Mouse (Mus musculus) midbrain, embryonic 13.5 days (tissue): ENCODE data around the gene Prf1. TPM values are rescaled to one million over a fixed set of nuclear protein-coding genes. Genes with fewer than 3 reads are reported as not detected.

Source experiments
- ATAC-seq: fragments of 200-750 bp; cut with Nextera tagmentation; 2 replicates; pipeline ENCODE4 v1.8.0; 2017; ENCODE audit warnings: mild to moderate bottlenecking, moderate TSS enrichment, moderate library complexity
- H3K27ac ChIP-seq: fragments of 300-500 bp; sonication (generic); 2 replicates; pipeline ENCODE4 v1.5.1; 2015; ENCODE audit warnings: inconsistent platforms, mild to moderate bottlenecking, moderate library complexity
- H3K27me3 ChIP-seq: fragments of 300-500 bp; sonication (generic); 2 replicates; pipeline ENCODE4 v1.6.1; 2015; ENCODE audit warnings: mild to moderate bottlenecking, inconsistent platforms
- H3K36me3 ChIP-seq: fragments of 300-500 bp; sonication (generic); 2 replicates; pipeline ENCODE4 v1.6.1; 2015; ENCODE audit warnings: mild to moderate bottlenecking, inconsistent platforms
- H3K4me1 ChIP-seq: fragments of 300-500 bp; sonication (generic); replicated peaks from 2 replicates; pipeline ENCODE4 v1.6.1; 2015; ENCODE audit warnings: inconsistent platforms
- H3K4me2 ChIP-seq: fragments of 300-500 bp; sonication (generic); replicated peaks from 2 replicates; pipeline ENCODE4 v1.6.1; 2015; ENCODE audit warnings: moderate library complexity, mild to moderate bottlenecking, inconsistent platforms
- H3K4me3 ChIP-seq: fragments of 300-500 bp; sonication (generic); replicated peaks from 2 replicates; pipeline ENCODE4 v1.5.1; 2015; ENCODE audit warnings: mild to moderate bottlenecking, inconsistent platforms
- H3K9ac ChIP-seq: fragments of 300-500 bp; sonication (generic); replicated peaks from 2 replicates; pipeline ENCODE4 v1.6.1; 2015; ENCODE audit warnings: mild to moderate bottlenecking, inconsistent platforms
- H3K9me3 ChIP-seq: fragments of 300-500 bp; sonication (generic); 2 replicates; pipeline ENCODE4 v1.6.1; 2016; ENCODE audit warnings: mild to moderate bottlenecking, inconsistent platforms
- WGBS: fragments of 180-500 bp; shearing (Covaris S2); methylation state at CpG from one replicate; pipeline ENCODE4 v1.1.7; 2015; 5-methylcytosine and 5-hydroxymethylcytosine counted together
- polyA plus RNA-seq: library from polyadenylated mRNA; unstranded; fragments of >200 nt; fragmentation: Nextera tagmentation; extraction: Ambion mirVana; gene quantifications from 2 replicates; pipeline ENCODE4 v1.2.1, GENCODE M21; 2015

Prf1 gene
- polyA plus RNA-seq, 1 experiment from 2014 or later = not detected

GRCm38 (mm10) chr10:61294242-61294641 lies 3.4 kb upstream of the Prf1 start:
- Histone ChIP-seq H3K27me3 (no peaks in the 10 kb centered on the region), H3K27ac (no peak overlapping the region), H3K9ac (no peak overlapping the region), H3K4me2 (no peak overlapping the region), H3K4me3 (no peak overlapping the region), H3K4me1 (no peaks in the 10 kb centered on the region), H3K9me3 (no peaks in the 10 kb centered on the region), H3K36me3 (no peaks in the 10 kb centered on the region)
- ATAC-seq = no peak
- WGBS = 87% methylated on average over 8 of the region's 8 CpGs

DNA sequence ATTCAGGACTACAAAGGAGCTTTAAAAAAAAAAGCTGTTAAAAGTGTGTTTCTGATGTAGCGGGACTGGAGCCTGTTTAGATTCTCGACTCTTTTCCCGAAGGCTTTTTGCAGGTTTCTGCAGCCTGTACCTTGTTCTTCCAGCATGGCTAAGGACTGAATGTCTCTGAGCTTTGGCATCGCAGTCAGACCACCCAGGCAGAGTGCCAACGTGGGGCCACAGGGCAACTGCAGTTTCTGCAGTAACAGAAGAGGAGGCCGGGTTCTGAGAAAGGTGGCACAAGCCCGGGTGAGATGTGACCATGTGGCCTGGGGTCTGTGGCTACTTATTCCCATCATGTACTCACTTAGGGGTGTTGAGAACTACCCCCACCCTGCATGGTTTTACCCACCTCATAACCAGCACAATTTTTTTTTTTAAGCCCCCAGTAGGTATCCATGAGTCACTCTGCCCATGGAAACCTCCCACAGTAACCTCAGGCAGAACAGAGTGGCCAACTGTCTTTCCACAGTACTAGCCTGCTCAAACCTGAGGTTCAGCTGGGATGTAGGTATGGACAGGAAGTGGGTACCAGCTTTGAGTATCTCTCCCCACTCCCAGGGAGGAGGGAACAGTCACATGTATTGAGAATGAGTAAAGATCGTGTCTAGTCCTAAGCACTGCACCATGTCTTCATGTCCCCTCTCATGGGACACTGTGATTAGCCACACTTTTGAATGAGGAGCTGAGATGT lies 754 bp upstream of the Prf1 start:
- Histone ChIP-seq H3K36me3 (no peaks in the 10 kb centered on the region), H3K27ac (no peak overlapping the region), H3K4me2 (no peak overlapping the region), H3K9me3 (no peaks in the 10 kb centered on the region), H3K4me3 (no peak overlapping the region), H3K4me1 (no peaks in the 10 kb centered on the region), H3K27me3 (no peaks in the 10 kb centered on the region), H3K9ac (no peak overlapping the region)
- no peak for ATAC-seq
- 89% methylated on average over 8 of the region's 8 CpGs for WGBS

- Histone ChIP-seq H3K27me3 (no peaks in the 10 kb centered on the region), H3K4me2 (no peak overlapping the region), H3K36me3 (no peaks in the 10 kb centered on the region), H3K27ac (no peak overlapping the region), H3K4me3 (no peak overlapping the region), H3K9me3 (no peaks in the 10 kb centered on the region), H3K9ac (no peak overlapping the region), H3K4me1 (no peaks in the 10 kb centered on the region)
- WGBS = 86% methylated on average over 3 of the region's 3 CpGs
- ATAC-seq = no peak
Observed at GRCm38 (mm10) chr10:61300996-61301395, 3.4 kb downstream of the Prf1 start.

GRCm38 (mm10) chr10:61304046-61304445 lies 6.4 kb downstream of the Prf1 start:
- no peaks in the 10 kb centered on the region for H3K9me3 ChIP-seq
- 84% methylated on average over 6 of the region's 6 CpGs for WGBS
- H3K9ac ChIP-seq = no peak overlapping the region
- no peak overlapping the region for H3K27ac ChIP-seq
- no peak for ATAC-seq
- H3K27me3 ChIP-seq = no peaks in the 10 kb centered on the region
- H3K4me2 ChIP-seq = no peak overlapping the region
- H3K36me3 ChIP-seq = no peaks in the 10 kb centered on the region
- no peak overlapping the region for H3K4me3 ChIP-seq
- no peaks in the 10 kb centered on the region for H3K4me1 ChIP-seq

DNA sequence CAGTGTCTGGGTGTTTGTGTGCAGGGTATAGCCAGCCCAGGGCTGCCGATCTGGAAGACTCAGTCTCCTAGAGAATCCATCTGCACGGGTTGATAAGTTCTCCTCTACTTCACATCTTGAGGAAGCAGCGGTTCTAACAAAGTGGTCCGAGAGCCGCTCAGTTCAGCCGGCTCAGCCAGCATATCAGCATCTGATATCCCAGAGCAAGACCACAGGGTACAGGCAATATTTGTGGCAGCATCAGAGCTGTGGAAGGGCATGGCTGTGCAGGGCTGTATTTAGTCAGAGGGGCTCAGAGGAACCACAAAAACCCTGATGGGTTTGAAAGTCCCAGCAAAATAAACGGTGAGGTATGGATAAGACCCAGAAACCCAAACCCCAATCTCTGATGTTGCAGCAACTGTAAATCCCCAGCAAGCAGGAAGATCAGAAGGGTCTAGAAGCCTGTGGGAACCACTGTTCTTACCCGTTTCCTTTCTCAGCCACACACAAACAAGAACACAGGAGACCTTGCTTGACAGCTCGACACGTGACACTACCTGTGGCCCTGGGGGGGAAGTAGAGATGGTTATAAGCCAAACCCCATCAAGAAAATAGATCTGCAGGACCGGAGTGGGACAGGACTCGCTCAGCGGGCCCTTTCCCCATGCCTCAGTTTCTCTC lies 8.4 kb downstream of the Prf1 start:
- Histone ChIP-seq H3K9ac (no peak overlapping the region), H3K27ac (no peak overlapping the region), H3K27me3 (no peaks in the 10 kb centered on the region), H3K36me3 (no peaks in the 10 kb centered on the region), H3K9me3 (no peaks in the 10 kb centered on the region), H3K4me1 (no peaks in the 10 kb centered on the region), H3K4me3 (no peak overlapping the region), H3K4me2 (no peak overlapping the region)
- WGBS = 86% methylated on average over 13 of the region's 13 CpGs
- ATAC-seq = no peak

DNA sequence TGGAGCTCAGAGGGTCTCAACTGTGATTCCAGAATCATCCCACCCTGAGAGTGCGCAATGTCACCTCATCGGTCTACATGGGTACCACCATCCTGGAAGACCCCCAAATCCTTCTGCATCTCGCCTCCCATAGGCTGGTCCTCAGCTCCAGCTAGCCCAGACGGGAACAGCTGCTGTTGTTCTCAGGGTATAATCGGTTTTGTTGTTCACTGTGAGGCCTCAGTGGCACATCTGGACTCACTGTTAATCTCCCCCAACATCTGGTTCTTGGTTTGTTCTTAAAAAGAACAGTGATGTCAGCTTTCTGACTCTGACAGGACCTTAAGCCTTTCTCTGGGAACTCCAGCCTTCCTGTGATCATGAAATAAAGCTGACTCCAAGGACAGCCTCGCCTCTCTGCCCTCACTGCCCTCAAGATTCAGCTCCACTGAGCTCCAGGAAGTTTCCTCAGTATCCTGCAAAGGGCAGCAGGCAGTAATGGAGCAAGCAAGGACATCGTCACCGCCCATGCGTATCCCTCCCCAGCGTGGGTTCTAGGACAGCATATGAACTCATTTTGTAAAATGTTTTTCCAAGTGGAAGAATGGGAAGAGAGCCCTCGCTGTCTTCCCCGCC lies 11.2 kb downstream of the Prf1 start:
- Histone ChIP-seq H3K9me3 (no peaks in the 10 kb centered on the region), H3K27me3 (no peaks in the 10 kb centered on the region), H3K4me3 (no peak overlapping the region), H3K36me3 (no peaks in the 10 kb centered on the region), H3K9ac (no peak overlapping the region), H3K4me2 (no peak overlapping the region), H3K27ac (no peak overlapping the region), H3K4me1 (no peaks in the 10 kb centered on the region)
- WGBS = 59% methylated on average over 12 of the region's 12 CpGs
- ATAC-seq = no peak

DNA sequence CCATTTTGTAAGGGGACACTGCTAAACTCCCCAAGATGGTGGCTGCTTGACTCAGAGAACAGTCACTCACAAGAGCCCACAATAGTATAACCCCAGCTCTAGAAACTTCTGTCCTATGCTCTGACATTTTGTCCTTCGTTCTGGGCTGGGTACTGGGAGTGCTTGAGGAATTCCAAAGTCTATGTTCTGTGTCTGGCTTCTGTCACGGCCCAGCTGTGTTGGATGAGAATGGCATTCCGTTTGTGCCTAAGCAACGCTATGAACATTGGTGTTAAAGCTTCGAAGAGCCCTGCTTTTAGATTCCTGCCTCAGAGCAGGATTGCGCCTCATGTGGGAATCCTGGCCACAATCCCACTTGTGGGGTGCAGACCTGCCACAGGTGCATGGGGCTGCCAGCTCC lies 14.5 kb downstream of the Prf1 start:
- H3K27me3 ChIP-seq = no peaks in the 10 kb centered on the region
- WGBS = 89% methylated on average over 6 of the region's 6 CpGs
- H3K27ac ChIP-seq = no peak overlapping the region
- H3K4me2 ChIP-seq = no peak overlapping the region
- H3K36me3 ChIP-seq = no peaks in the 10 kb centered on the region
- no peak overlapping the region for H3K9ac ChIP-seq
- no peak overlapping the region for H3K4me3 ChIP-seq
- H3K4me1 ChIP-seq = no peaks in the 10 kb centered on the region
- ATAC-seq = no peak
- no peaks in the 10 kb centered on the region for H3K9me3 ChIP-seq

DNA sequence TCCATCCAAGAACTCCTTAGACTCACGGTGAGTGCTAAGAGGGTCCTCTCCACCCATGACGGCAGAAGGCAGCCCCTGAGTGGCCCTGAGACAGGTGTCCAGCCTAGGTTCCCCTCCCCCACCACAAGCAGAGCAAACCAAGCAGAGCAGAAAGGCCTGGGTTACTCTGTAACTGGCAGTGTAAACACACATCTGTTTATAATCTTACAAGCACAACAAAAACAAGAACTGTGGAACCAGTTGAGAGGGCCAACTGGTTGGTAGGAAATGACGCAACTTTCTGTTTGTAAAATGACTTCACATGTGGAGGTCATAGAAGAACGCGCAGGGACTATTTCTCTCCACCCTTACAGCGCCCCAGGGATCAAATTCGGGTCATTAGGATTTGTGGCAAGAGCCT lies 15.1 kb downstream of the Prf1 start:
- Histone ChIP-seq H3K36me3 (no peaks in the 10 kb centered on the region), H3K27me3 (no peaks in the 10 kb centered on the region), H3K4me2 (no peak overlapping the region), H3K27ac (no peak overlapping the region), H3K4me1 (no peaks in the 10 kb centered on the region), H3K9ac (no peak overlapping the region), H3K9me3 (no peaks in the 10 kb centered on the region), H3K4me3 (no peak overlapping the region)
- ATAC-seq = no peak
- WGBS = 76% methylated on average over 7 of the region's 7 CpGs

GRCm38 (mm10) chr10:61313750-61314149 lies 16.1 kb downstream of the Prf1 start:
- no peak overlapping the region for H3K4me2 ChIP-seq
- 76% methylated on average over 7 of the region's 7 CpGs for WGBS
- H3K4me1 ChIP-seq = no peaks in the 10 kb centered on the region
- no peaks in the 10 kb centered on the region for H3K27me3 ChIP-seq
- no peaks in the 10 kb centered on the region for H3K36me3 ChIP-seq
- no peaks in the 10 kb centered on the region for H3K9me3 ChIP-seq
- no peak for ATAC-seq
- H3K27ac ChIP-seq = no peak overlapping the region
- no peak overlapping the region for H3K4me3 ChIP-seq
- no peak overlapping the region for H3K9ac ChIP-seq

- H3K36me3 ChIP-seq = no peaks in the 10 kb centered on the region
- no peak overlapping the region for H3K9ac ChIP-seq
- H3K4me2 ChIP-seq = no peak overlapping the region
- no peaks in the 10 kb centered on the region for H3K9me3 ChIP-seq
- WGBS = 21% methylated on average over 9 of the region's 9 CpGs
- no peak for ATAC-seq
- no peaks in the 10 kb centered on the region for H3K4me1 ChIP-seq
- no peak overlapping the region for H3K4me3 ChIP-seq
- no peaks in the 10 kb centered on the region for H3K27me3 ChIP-seq
- H3K27ac ChIP-seq = no peak overlapping the region
Observed at GRCm38 (mm10) chr10:61315324-61315880, 17.8 kb downstream of the Prf1 start.

DNA sequence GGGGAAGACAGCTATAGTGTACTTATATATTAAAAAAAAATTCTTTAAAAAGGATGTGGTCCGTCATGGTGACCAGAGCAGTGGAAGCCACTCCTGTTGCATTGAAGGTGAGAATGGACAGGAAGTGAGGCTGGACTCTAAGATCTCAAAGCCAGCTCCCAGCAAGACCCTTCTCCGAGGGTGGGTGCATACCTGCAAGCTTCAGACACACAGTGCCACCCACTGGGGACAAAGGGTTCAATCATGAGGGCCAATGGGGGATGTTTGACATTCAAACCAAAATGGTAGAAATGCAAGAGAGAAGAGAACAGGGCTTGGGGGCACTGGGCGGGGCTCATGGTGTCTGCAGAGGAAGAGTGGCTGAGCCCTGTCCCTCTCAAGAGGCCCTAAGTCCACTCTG lies 20.9 kb downstream of the Prf1 start:
- no peak overlapping the region for H3K4me3 ChIP-seq
- no peak overlapping the region for H3K27ac ChIP-seq
- no peaks in the 10 kb centered on the region for H3K4me1 ChIP-seq
- H3K4me2 ChIP-seq = no peak overlapping the region
- peaks cover 8% of the 10 kb centered on the region for H3K36me3 ChIP-seq
- ATAC-seq = no peak
- WGBS = 89% methylated on average over 3 of the region's 3 CpGs
- H3K27me3 ChIP-seq = no peaks in the 10 kb centered on the region
- H3K9ac ChIP-seq = no peak overlapping the region
- H3K9me3 ChIP-seq = peaks cover 4% of the 10 kb centered on the region; the same call in 1 of the 2 replicates

- Histone ChIP-seq H3K36me3 (peaks cover 8% of the 10 kb centered on the region), H3K27ac (no peak overlapping the region), H3K4me2 (no peak overlapping the region), H3K4me3 (no peak overlapping the region), H3K9ac (no peak overlapping the region), H3K9me3 (peaks cover 4% of the 10 kb centered on the region; the same call in 1 of the 2 replicates), H3K4me1 (peaks cover 20% of the 10 kb centered on the region), H3K27me3 (no peaks in the 10 kb centered on the region)
- 69% methylated on average over 8 of the region's 8 CpGs for WGBS
- ATAC-seq = no peak
Observed at GRCm38 (mm10) chr10:61324717-61325116, 27.1 kb downstream of the Prf1 start.
